Mouse (Mus musculus): ENCODE measurements at regions not wholly inside any gene's neighbourhood (a gene's known extent, or its start where the extent isn't known, plus 50 kb on each side); places are given as distances from the start of the nearest gene placed in this dataset.

GRCm38 (mm10) chr1:95531017-95531416 lies 136.4 kb downstream of the St8sia4 start:
- no peak overlapping the region for H3K27ac ChIP-seq (ENCODE audit: low read depth, low read length)
- H3K4me2 ChIP-seq (ENCODE audit: low read depth, low read length, severe bottlenecking), result no peak overlapping the region
- H3K36me3 ChIP-seq (ENCODE audit: control insufficient read depth, insufficient read depth, low read length), result no peaks in the 10 kb centered on the region
- no peaks in the 10 kb centered on the region for H3K9me3 ChIP-seq (ENCODE audit: control insufficient read depth, low read length)
- WGBS, result 87% methylated on average over 3 of the region's 3 CpGs
- H3K27me3 ChIP-seq (ENCODE audit: control insufficient read depth, insufficient read depth, low read length), result no peaks in the 10 kb centered on the region
- DNase-seq (ENCODE audit: low spot score), result no peak
- no peak overlapping the region for H3K9ac ChIP-seq (ENCODE audit: low read length)
- no peaks in the 10 kb centered on the region for H3K4me1 ChIP-seq (replicated peaks; ENCODE audit: control insufficient read depth, insufficient read depth, low read length)
- H3K4me3 ChIP-seq (ENCODE audit: low read depth, low read length), result no peak overlapping the region
- no peak for ATAC-seq (replicated peaks; ENCODE audit: low FRiP score)

All from forebrain, embryonic 11.5 days (tissue).